Mouse (Mus musculus) layer of hippocampus, postnatal 36 days (tissue): ENCODE data around the gene Ikbip. TPM values are rescaled to one million over a fixed set of nuclear protein-coding genes. Genes with fewer than 3 reads are reported as not detected.
A peak's percentile ranks its signal among the peaks of the same experiment; 100 is the strongest.

Experiments
- DNase-seq, 2 experiments: peaks; one replicate each; pipeline ENCODE4 v3.0.0; 2022
- total RNA-seq, 2 experiments: library from RNA; stranded (reverse); gene quantifications; 2 replicates each; pipeline ENCODE4 v1.2.3; 2021

Gene Ikbip
- total RNA-seq, 2 experiments from 2014 or later: 16.7 to 17.9 TPM

- DNase-seq: no peak
Measured at GRCm38 (mm10) chr10:91122646-91123045, 39.9 kb downstream of the Ikbip start.

GRCm38 (mm10) chr10:91123281-91123827 is 40.6 kb downstream of the Ikbip start:
- no peak for DNase-seq

GRCm38 (mm10) chr10:91123828-91124822 is 41.4 kb downstream of the Ikbip start, which contains the start of gene Slc25a3:
TSS of gene Slc25a3 (minus strand) at chr10:91124059.
- DNase-seq: peak; percentile 98

GRCm38 (mm10) chr10:91126618-91127355 is 44.0 kb downstream of the Ikbip start:
- no peak for DNase-seq

- no peak for DNase-seq
Measured at GRCm38 (mm10) chr10:91127395-91127794, 44.7 kb downstream of the Ikbip start.

GRCm38 (mm10) chr10:91128551-91129160 is 45.9 kb downstream of the Ikbip start:
- no peak for DNase-seq

GRCm38 (mm10) chr10:91130792-91131191 is 48.1 kb downstream of the Ikbip start:
- no peak for DNase-seq

- DNase-seq: no peak
Measured at GRCm38 (mm10) chr10:91131565-91131964, 48.8 kb downstream of the Ikbip start.

GRCm38 (mm10) chr10:91135302-91135972 is 52.7 kb downstream of the Ikbip start:
- no peak for DNase-seq

- no peak for DNase-seq
Measured at GRCm38 (mm10) chr10:91137400-91137799, 54.7 kb downstream of the Ikbip start.

- no peak for DNase-seq
Measured at GRCm38 (mm10) chr10:91138317-91138716, 55.6 kb downstream of the Ikbip start.

GRCm38 (mm10) chr10:91139148-91139766 is 56.5 kb downstream of the Ikbip start:
- DNase-seq: no peak

- DNase-seq: no peak
Measured at GRCm38 (mm10) chr10:91141564-91141963, 58.8 kb downstream of the Ikbip start.

- DNase-seq: no peak
Measured at GRCm38 (mm10) chr10:91142654-91143191, 60.0 kb downstream of the Ikbip start.

- no peak for DNase-seq
Measured at GRCm38 (mm10) chr10:91143313-91144230, 60.8 kb downstream of the Ikbip start.

- no peak for DNase-seq
Measured at GRCm38 (mm10) chr10:91145413-91145812, 62.7 kb downstream of the Ikbip start.
